Mouse (Mus musculus) brain, embryonic 14.5 days (tissue): Measurements from ENCODE around the gene Mtmr1. TPM values are rescaled to one million over a fixed set of nuclear protein-coding genes. Genes with fewer than 3 reads are reported as not detected.

Experiments used
- DNase-seq: peaks from one replicate; pipeline ENCODE4 v3.0.0-alpha.2; 2011; ENCODE audit warnings: low read depth
- CTCF ChIP-seq: fragments of 200-500 bp; IDR thresholded peaks from 2 replicates; pipeline ENCODE4 v1.5.1; 2012; ENCODE audit warnings: inconsistent platforms, mild to moderate bottlenecking, moderate library complexity, borderline replicate concordance; ENCODE audit not compliant: insufficient read depth, insufficient read length; ENCODE audit errors: extremely low read depth
- POLR2A ChIP-seq: fragments of 200-500 bp; IDR thresholded peaks from 2 replicates; pipeline ENCODE4 v1.6.1; 2012; ENCODE audit warnings: mild to moderate bottlenecking, inconsistent platforms, borderline replicate concordance; ENCODE audit not compliant: poor library complexity, insufficient read depth, insufficient read length, severe bottlenecking; ENCODE audit errors: extremely low read depth
- polyA plus RNA-seq: library from polyadenylated mRNA; depleted of rRNA; stranded (reverse); fragments of >200 nt; gene quantifications from 2 replicates; pipeline ENCODE4 v1.2.3, GENCODE M21; 2012; rRNA removed

The Mtmr1 gene
- polyA plus RNA-seq, 1 experiment = 22.5 TPM

GRCm38 (mm10) chrX:71464138-71464826 lies 99.7 kb downstream of the Mtmr1 start:
- peak; percentile 9 for DNase-seq
- TF ChIP-seq POLR2A (no peak), CTCF (no peak)

DNA sequence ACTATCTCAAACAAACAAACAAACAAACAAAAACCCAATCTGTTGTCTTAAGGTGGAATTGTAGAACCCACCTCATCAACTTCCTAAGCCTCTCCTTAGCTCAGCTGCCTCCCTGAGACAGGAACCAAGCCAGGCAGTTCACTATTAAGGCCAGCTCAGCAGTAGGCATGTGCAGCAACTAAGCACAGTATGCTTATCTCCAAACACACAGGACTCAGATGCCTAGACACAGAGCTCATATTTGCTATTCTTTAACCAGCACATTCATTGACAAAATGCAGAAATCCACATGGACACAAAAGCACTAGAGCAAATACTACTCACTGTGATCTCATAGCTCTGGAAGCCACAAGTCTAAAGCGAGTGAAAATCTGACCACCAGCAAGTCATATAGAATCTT lies 100.9 kb downstream of the Mtmr1 start:
- DNase-seq = no peak
- no peak for TF ChIP-seq POLR2A

DNA sequence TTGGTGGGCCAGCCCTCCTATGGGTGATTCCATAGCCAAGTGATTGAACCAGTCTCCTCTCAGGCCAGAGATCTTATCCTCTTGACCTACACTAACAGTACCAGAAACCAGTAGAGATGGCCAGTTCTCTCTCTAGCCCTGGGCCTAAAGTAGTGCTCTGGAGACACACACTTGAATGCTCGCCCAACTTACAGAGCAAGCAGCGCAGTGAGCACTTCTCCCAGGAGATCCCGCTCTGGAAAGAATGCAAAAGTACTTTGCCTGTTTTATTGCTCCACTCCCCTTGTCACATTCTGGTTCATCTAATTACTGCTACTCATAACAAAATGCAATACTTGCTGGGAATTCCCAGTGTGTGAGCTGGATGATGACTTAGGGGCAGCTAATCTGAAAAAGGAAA lies 102.9 kb downstream of the Mtmr1 start:
- no peak for TF ChIP-seq POLR2A
- TF ChIP-seq CTCF = no peak
- DNase-seq = no peak

Other genes starting within 250 kb of the Mtmr1 start
- 3.5 TPM in 2 replicates for gene Mtm1, start 154.0 kb upstream of the Mtmr1 start, polyA plus RNA-seq
- 55.4 and 75.3 TPM in 2 replicates for gene Cd99l2, start 128.1 kb downstream of the Mtmr1 start, polyA plus RNA-seq
- gene Hmgb3, start 191.2 kb downstream of the Mtmr1 start, polyA plus RNA-seq = 329 and 348 TPM in 2 replicates